Mouse (Mus musculus) embryonic facial prominence, embryonic 11.5 days (tissue): ENCODE data around the gene Tspan15. TPM values are rescaled to one million over a fixed set of nuclear protein-coding genes. Genes with fewer than 3 reads are reported as not detected.

Experiments
- microRNA-seq: library from miRNA; unstranded; fragments of <30 nt; microRNA quantifications from one replicate; pipeline ENCODE4, GENCODE M21; 2016; ENCODE audit warnings: borderline number of aligned reads
- polyA plus RNA-seq: library from polyadenylated mRNA; unstranded; fragments of >200 nt; fragmentation: Nextera tagmentation; extraction: Ambion mirVana; gene quantifications from 2 replicates; pipeline ENCODE4 v1.2.1, GENCODE M21; 2014

Tspan15 gene
- polyA plus RNA-seq, 1 experiment from 2014 or later: 12.2 TPM

Small RNA genes lying within 50 kb of the gene (microRNA-seq; reads per million reads assigned to microRNA genes)
- gene Mir7662: 1.9 reads per million

Other genes starting within 250 kb of the Tspan15 start
- gene Neurog3, start 98.2 kb downstream of the Tspan15 start, polyA plus RNA-seq: 0.89 and 1.2 TPM in 2 replicates
- gene Fam241b, start 87.3 kb downstream of the Tspan15 start, polyA plus RNA-seq: 6.3 and 6.7 TPM in 2 replicates
- not detected in 2 replicates for gene Tacr2, start 21.2 kb upstream of the Tspan15 start, polyA plus RNA-seq
- 19.9 and 21.6 TPM in 2 replicates for gene Hk1, start 148.7 kb upstream of the Tspan15 start, polyA plus RNA-seq
- gene Hkdc1, start 191.2 kb upstream of the Tspan15 start, polyA plus RNA-seq: 0.11 and 0.41 TPM in 2 replicates
- gene 4930507D05Rik, start 218.2 kb upstream of the Tspan15 start, polyA plus RNA-seq: 0.89 and 1.2 TPM in 2 replicates
- 30.3 and 31.2 TPM in 2 replicates for gene Supv3l1, start 218.5 kb upstream of the Tspan15 start, polyA plus RNA-seq